Mouse (Mus musculus) forebrain, embryonic 10.5 days (tissue): ENCODE measurements around the gene Clrn1. TPM values are rescaled to one million over a fixed set of nuclear protein-coding genes. Genes with fewer than 3 reads are reported as not detected.

Experiments
- DNase-seq: peaks from one replicate; pipeline ENCODE4 v3.0.0-alpha.2; 2017; ENCODE audit warnings: low spot score; ENCODE audit errors: extremely low spot score
- H3K27ac ChIP-seq: fragments of 300-500 bp; sonication (generic); 2 replicates; pipeline ENCODE4 v1.5.1; 2016; ENCODE audit warnings: mild to moderate bottlenecking
- H3K27me3 ChIP-seq: fragments of 300-500 bp; sonication (generic); 2 replicates; pipeline ENCODE4 v1.6.1; 2016; ENCODE audit warnings: mild to moderate bottlenecking; ENCODE audit not compliant: poor library complexity, severe bottlenecking
- H3K36me3 ChIP-seq: fragments of 300-500 bp; sonication (generic); replicated peaks from 2 replicates; pipeline ENCODE4 v1.6.1; 2016; ENCODE audit warnings: mild to moderate bottlenecking, moderate library complexity
- H3K4me1 ChIP-seq: fragments of 300-500 bp; sonication (generic); 2 replicates; pipeline ENCODE4 v1.6.1; 2016
- H3K4me3 ChIP-seq: fragments of 300-500 bp; sonication (generic); 2 replicates; pipeline ENCODE4 v1.5.1; 2016; ENCODE audit warnings: mild to moderate bottlenecking, moderate library complexity
- H3K9me3 ChIP-seq: fragments of 300-500 bp; sonication (generic); 2 replicates; pipeline ENCODE4 v1.6.1; 2016; ENCODE audit warnings: mild to moderate bottlenecking, moderate library complexity
- WGBS: fragments of 180-500 bp; shearing (Covaris S2); methylation state at CpG from one replicate; pipeline ENCODE4 v1.1.7; 2016; 5-methylcytosine and 5-hydroxymethylcytosine counted together
- polyA plus RNA-seq: library from polyadenylated mRNA; unstranded; fragments of >200 nt; fragmentation: Nextera tagmentation; extraction: Ambion mirVana; gene quantifications from 2 replicates; pipeline ENCODE4 v1.2.1, GENCODE M21; 2016

The Clrn1 gene
- polyA plus RNA-seq, 1 experiment from 2014 or later = not detected

GRCm38 (mm10) chr3:58822211-58822610, 62.9 kb downstream of the Clrn1 start, which contains the start of gene Mindy4b-ps:
Gene Mindy4b-ps, minus strand, starts transcription at chr3:58822311.
- Histone ChIP-seq H3K27ac (no peak within 1 kb of the TSS), H3K9me3 (no peaks in the 10 kb centered on the region), H3K4me1 (peaks cover 23% of the 10 kb centered on the region), H3K4me3 (no peak within 1 kb of the TSS), H3K27me3 (peaks cover 47% of the 10 kb centered on the region), H3K36me3 (no peaks in the 10 kb centered on the region)
- DNase-seq = no peak
- WGBS = 76% methylated on average over 4 of the region's 4 CpGs

GRCm38 (mm10) chr3:58817337-58817736, 67.8 kb downstream of the Clrn1 start:
- no peaks in the 10 kb centered on the region for H3K36me3 ChIP-seq
- 40% methylated on average over 6 of the region's 6 CpGs for WGBS
- H3K27me3 ChIP-seq = peaks cover 29% of the 10 kb centered on the region

GRCm38 (mm10) chr3:58814191-58814590, 70.9 kb downstream of the Clrn1 start:
- Histone ChIP-seq H3K9me3 (no peaks in the 10 kb centered on the region), H3K27me3 (peaks cover 14% of the 10 kb centered on the region; the same call in 1 of the 2 replicates), H3K27ac (no peak overlapping the region), H3K36me3 (no peaks in the 10 kb centered on the region), H3K4me1 (peaks cover 24% of the 10 kb centered on the region), H3K4me3 (no peak overlapping the region)
- no peak for DNase-seq
- 95% methylated on average over 3 of the region's 3 CpGs for WGBS

More at GRCm38 (mm10) chr3:58817337-58817736, 67.8 kb downstream of the Clrn1 start:
- no peak overlapping the region for H3K27ac ChIP-seq
- H3K4me3 ChIP-seq = no peak overlapping the region
- peaks cover 13% of the 10 kb centered on the region; the same call in 1 of the 2 replicates for H3K4me1 ChIP-seq
- H3K9me3 ChIP-seq = no peaks in the 10 kb centered on the region
- DNase-seq = no peak

GRCm38 (mm10) chr3:58810353-58810752, 74.8 kb downstream of the Clrn1 start:
- H3K27ac ChIP-seq = no peak overlapping the region
- no peaks in the 10 kb centered on the region for H3K36me3 ChIP-seq
- H3K9me3 ChIP-seq = no peaks in the 10 kb centered on the region
- no peak for DNase-seq
- H3K4me1 ChIP-seq = peaks cover 16% of the 10 kb centered on the region
- 70% methylated on average over 11 of the region's 11 CpGs for WGBS
- peaks cover 7% of the 10 kb centered on the region; the same call in 1 of the 2 replicates for H3K27me3 ChIP-seq
- H3K4me3 ChIP-seq = no peak overlapping the region

- no peaks in the 10 kb centered on the region for H3K9me3 ChIP-seq
- DNase-seq = no peak
- no peak overlapping the region for H3K4me3 ChIP-seq
- H3K27me3 ChIP-seq = peaks cover 7% of the 10 kb centered on the region; the same call in 1 of the 2 replicates
- H3K27ac ChIP-seq = no peak overlapping the region
- WGBS = 55% methylated on average over 12 of the region's 12 CpGs
- no peaks in the 10 kb centered on the region for H3K36me3 ChIP-seq
- peaks cover 16% of the 10 kb centered on the region for H3K4me1 ChIP-seq
Measured at GRCm38 (mm10) chr3:58809111-58809915, 75.8 kb downstream of the Clrn1 start.

GRCm38 (mm10) chr3:58808636-58809035, 76.5 kb downstream of the Clrn1 start:
- 93% methylated on average over 5 of the region's 5 CpGs for WGBS
- peaks cover 7% of the 10 kb centered on the region; the same call in 1 of the 2 replicates for H3K27me3 ChIP-seq

GRCm38 (mm10) chr3:58804745-58805144, 80.4 kb downstream of the Clrn1 start:
- Histone ChIP-seq H3K27me3 (no peaks in the 10 kb centered on the region), H3K9me3 (no peaks in the 10 kb centered on the region), H3K27ac (no peak overlapping the region), H3K36me3 (no peaks in the 10 kb centered on the region), H3K4me1 (peaks cover 10% of the 10 kb centered on the region), H3K4me3 (no peak overlapping the region)
- DNase-seq = no peak
- 91% methylated on average over 6 of the region's 6 CpGs for WGBS

More at GRCm38 (mm10) chr3:58808636-58809035, 76.5 kb downstream of the Clrn1 start:
- DNase-seq = no peak
- Histone ChIP-seq H3K4me3 (no peak overlapping the region), H3K27ac (no peak overlapping the region), H3K9me3 (no peaks in the 10 kb centered on the region), H3K36me3 (no peaks in the 10 kb centered on the region), H3K4me1 (peaks cover 16% of the 10 kb centered on the region)

- Histone ChIP-seq H3K27me3 (no peaks in the 10 kb centered on the region), H3K36me3 (no peaks in the 10 kb centered on the region), H3K27ac (no peak overlapping the region), H3K4me1 (no peaks in the 10 kb centered on the region), H3K4me3 (no peak overlapping the region), H3K9me3 (no peaks in the 10 kb centered on the region)
- WGBS = 89% methylated on average over 4 of the region's 4 CpGs
- DNase-seq = no peak
Measured at GRCm38 (mm10) chr3:58798676-58799075, 86.5 kb downstream of the Clrn1 start.

- no peaks in the 10 kb centered on the region for H3K36me3 ChIP-seq
- H3K4me3 ChIP-seq = no peak overlapping the region
- H3K4me1 ChIP-seq = no peaks in the 10 kb centered on the region
- H3K9me3 ChIP-seq = no peaks in the 10 kb centered on the region
- no peak overlapping the region for H3K27ac ChIP-seq
- 88% methylated on average over 8 of the region's 8 CpGs for WGBS
- no peaks in the 10 kb centered on the region for H3K27me3 ChIP-seq
- DNase-seq = no peak
Measured at GRCm38 (mm10) chr3:58798245-58798644, 86.9 kb downstream of the Clrn1 start.

Other genes with a start within 250 kb of the Clrn1 start
- gene Erich6, start 248.1 kb downstream of the Clrn1 start, polyA plus RNA-seq = not detected in 2 replicates
- 2.0 and 2.7 TPM in 2 replicates for gene Siah2, start 192.9 kb downstream of the Clrn1 start, polyA plus RNA-seq
- gene Mindy4b-ps, start 63.0 kb downstream of the Clrn1 start, polyA plus RNA-seq = not detected in 2 replicates
- gene Med12l, start 120.5 kb upstream of the Clrn1 start, polyA plus RNA-seq = 2.9 and 3.1 TPM in 2 replicates
- gene Gpr171, start 216.5 kb upstream of the Clrn1 start, polyA plus RNA-seq = 1.6 TPM in 2 replicates